Mouse (Mus musculus) intestine, embryonic 14.5 days (tissue): Measurements from ENCODE around the gene Lrrtm4. TPM values are rescaled to one million over a fixed set of nuclear protein-coding genes. Genes with fewer than 3 reads are reported as not detected.

ENCODE experiments used
- ATAC-seq: fragments of 200-750 bp; cut with Nextera tagmentation; replicated peaks from 2 replicates; pipeline ENCODE4 v1.8.0; 2017; ENCODE audit warnings: low read depth, moderate number of reproducible peaks, moderate TSS enrichment, moderate library complexity; ENCODE audit not compliant: low FRiP score, low TSS enrichment
- DNase-seq: peaks from one replicate; pipeline ENCODE4 v3.0.0-alpha.2; 2018; ENCODE audit warnings: low spot score
- H3K27ac ChIP-seq: fragments of 300-500 bp; sonication (generic); 2 replicates; pipeline ENCODE4 v1.5.1; 2014; ENCODE audit warnings: low read depth, mild to moderate bottlenecking, control low read depth
- H3K27me3 ChIP-seq: fragments of 300-500 bp; sonication (generic); replicated peaks from 2 replicates; pipeline ENCODE4 v1.6.1; 2014; ENCODE audit warnings: low read length, control low read depth; ENCODE audit not compliant: control insufficient read depth, insufficient read depth
- H3K36me3 ChIP-seq: fragments of 300-500 bp; sonication (generic); 2 replicates; pipeline ENCODE4 v1.6.1; 2014; ENCODE audit warnings: low read length, control low read depth; ENCODE audit not compliant: control insufficient read depth, insufficient read depth
- H3K4me1 ChIP-seq: fragments of 300-500 bp; sonication (generic); replicated peaks from 2 replicates; pipeline ENCODE4 v1.6.1; 2014; ENCODE audit warnings: low read length, control low read depth, mixed read lengths; ENCODE audit not compliant: control insufficient read depth, insufficient read depth
- H3K4me2 ChIP-seq: fragments of 300-500 bp; sonication (generic); 2 replicates; pipeline ENCODE4 v1.6.1; 2014; ENCODE audit warnings: low read length
- H3K4me3 ChIP-seq: fragments of 300-500 bp; sonication (generic); 2 replicates; pipeline ENCODE4 v1.5.1; 2014; ENCODE audit warnings: low read depth, low read length, control low read depth, mixed read lengths
- H3K9ac ChIP-seq: fragments of 300-500 bp; sonication (generic); 2 replicates; pipeline ENCODE4 v1.6.1; 2014; ENCODE audit warnings: mild to moderate bottlenecking, low read length
- H3K9me3 ChIP-seq: fragments of 300-500 bp; sonication (generic); 2 replicates; pipeline ENCODE4 v1.6.1; 2016; ENCODE audit warnings: low read length, control low read depth; ENCODE audit not compliant: control insufficient read depth
- WGBS: fragments of 180-500 bp; shearing (Covaris S2); extraction: QIAGEN DNeasy Blood & Tissue Kit; methylation state at CpG from one replicate; pipeline ENCODE4 v1.1.7; 2014; 5-methylcytosine and 5-hydroxymethylcytosine counted together
- polyA plus RNA-seq: library from polyadenylated mRNA; unstranded; fragments of >200 nt; fragmentation: Nextera tagmentation; extraction: Ambion mirVana; gene quantifications from 2 replicates; pipeline ENCODE4 v1.2.1, GENCODE M21; 2014

Gene Lrrtm4
- polyA plus RNA-seq, 1 experiment from 2014 or later, result 1.8 TPM

GRCm38 (mm10) chr6:80839784-80840183 lies 821.1 kb downstream of the Lrrtm4 start:
- no peak overlapping the region for H3K9ac ChIP-seq
- no peak overlapping the region for H3K27ac ChIP-seq
- H3K27me3 ChIP-seq, result no peaks in the 10 kb centered on the region
- no peaks in the 10 kb centered on the region for H3K9me3 ChIP-seq
- no peak overlapping the region for H3K4me3 ChIP-seq
- WGBS, result 72% methylated on average over 2 of the region's 2 CpGs
- DNase-seq, result no peak
- no peaks in the 10 kb centered on the region for H3K4me1 ChIP-seq
- H3K36me3 ChIP-seq, result no peaks in the 10 kb centered on the region
- H3K4me2 ChIP-seq, result no peak overlapping the region
- ATAC-seq, result no peak

- ATAC-seq (no peak), DNase-seq (no peak)
- Histone ChIP-seq H3K9me3 (no peaks in the 10 kb centered on the region), H3K27ac (no peak overlapping the region), H3K4me1 (no peaks in the 10 kb centered on the region), H3K4me2 (no peak overlapping the region), H3K9ac (no peak overlapping the region), H3K27me3 (no peaks in the 10 kb centered on the region), H3K36me3 (no peaks in the 10 kb centered on the region), H3K4me3 (no peak overlapping the region)
- 87% methylated on average over 6 of the region's 6 CpGs for WGBS
Measured at GRCm38 (mm10) chr6:80845294-80845693, 826.6 kb downstream of the Lrrtm4 start.

- Histone ChIP-seq H3K4me3 (no peak overlapping the region), H3K36me3 (no peaks in the 10 kb centered on the region), H3K4me1 (no peaks in the 10 kb centered on the region), H3K9ac (no peak overlapping the region), H3K27ac (no peak overlapping the region), H3K27me3 (no peaks in the 10 kb centered on the region), H3K4me2 (no peak overlapping the region), H3K9me3 (no peaks in the 10 kb centered on the region)
- DNase-seq (no peak), ATAC-seq (no peak)
- 70% methylated on average over 13 of the region's 13 CpGs for WGBS
Measured at GRCm38 (mm10) chr6:80856910-80857543, 838.4 kb downstream of the Lrrtm4 start.

Other genes starting within 250 kb of the Lrrtm4 start
- gene Gm20594, start 201.0 kb upstream of the Lrrtm4 start, polyA plus RNA-seq, result not detected in 2 replicates